Mouse (Mus musculus) CH12.LX (cell line): ENCODE measurements around the gene Bcl6b. TPM values are rescaled to one million over a fixed set of nuclear protein-coding genes. Genes with fewer than 3 reads are reported as not detected.
A peak's percentile ranks its signal among the peaks of the same experiment; 100 is the strongest.

ENCODE experiments used
- DNase-seq: peaks from one replicate; pipeline ENCODE4 v3.0.0-alpha.2; 2013; ENCODE audit errors: extremely low read depth
- H3K27ac ChIP-seq: 2 replicates; pipeline ENCODE4 v1.5.1; 2012; ENCODE audit warnings: low read depth, mild to moderate bottlenecking, control low read depth, moderate library complexity; ENCODE audit not compliant: insufficient read depth
- H3K27me3 ChIP-seq: replicated peaks from 2 replicates; pipeline ENCODE3; 2012; ENCODE audit warnings: inconsistent platforms
- H3K36me3 ChIP-seq, 2 experiments: replicated peaks in 1 of 2; 2 replicates each; pipeline versions ENCODE3 to v1.6.1; 2012; ENCODE audit warnings: inconsistent platforms in 1 of 2, low read length in 1 of 2, mild to moderate bottlenecking in 1 of 2, mixed read lengths in 1 of 2, moderate library complexity in 1 of 2; ENCODE audit not compliant: control insufficient read depth in 1 of 2, insufficient read depth in 1 of 2
- H3K4me1 ChIP-seq, 2 experiments: 2 replicates each; pipeline ENCODE4 v1.6.1; 2012; ENCODE audit warnings: inconsistent platforms in 1 of 2, moderate library complexity in 1 of 2; ENCODE audit not compliant: insufficient read depth in 2 of 2, control insufficient read depth in 1 of 2
- H3K4me2 ChIP-seq: 2 replicates; pipeline ENCODE4 v1.6.1; 2012; ENCODE audit warnings: low read depth, mild to moderate bottlenecking, control low read depth; ENCODE audit not compliant: poor library complexity, insufficient read depth, severe bottlenecking
- H3K4me3 ChIP-seq, 3 experiments: fragments of 150-350 bp in 1 of 3; sonication (generic) in 1 of 3; replicated peaks in 1 of 3; 2 replicates each; pipeline versions ENCODE3 to v1.5.1; 2011 to 2012; ENCODE audit warnings: low read depth in 2 of 3, low read length in 2 of 3, mild to moderate bottlenecking in 2 of 3, moderate library complexity in 2 of 3, control low read depth in 1 of 3, improper control_type of control experiment in 1 of 3, inconsistent platforms in 1 of 3, mixed read lengths in 1 of 3; ENCODE audit not compliant: poor library complexity in 1 of 3
- H3K79me2 ChIP-seq: replicated peaks from 2 replicates; pipeline ENCODE4 v1.6.1; 2012; ENCODE audit warnings: mild to moderate bottlenecking, moderate library complexity; ENCODE audit not compliant: control insufficient read depth, poor library complexity, insufficient read depth, severe bottlenecking; ENCODE audit errors: extremely low read depth
- H3K9ac ChIP-seq: 2 replicates; pipeline ENCODE4 v1.6.1; 2012; ENCODE audit warnings: low read depth, mild to moderate bottlenecking, control low read depth, moderate library complexity; ENCODE audit not compliant: insufficient read depth
- H3K9me3 ChIP-seq: replicated peaks from 2 replicates; pipeline ENCODE3; 2012; ENCODE audit warnings: low read length, inconsistent platforms, mixed read lengths
- CHD2 ChIP-seq: IDR thresholded peaks from 2 replicates; pipeline ENCODE4 v1.6.1; 2011; ENCODE audit warnings: low read length, improper control_type of control experiment
- ELF1 ChIP-seq: IDR thresholded peaks from 2 replicates; pipeline ENCODE4 v1.6.1; 2014; ENCODE audit warnings: low read depth, mild to moderate bottlenecking, inconsistent platforms, low read length, improper control_type of control experiment
- EP300 ChIP-seq: IDR thresholded peaks from 2 replicates; pipeline ENCODE4 v1.6.1; 2011; ENCODE audit warnings: low read length, improper control_type of control experiment
- IRF4 ChIP-seq: IDR thresholded peaks from 2 replicates; pipeline ENCODE4 v1.6.1; 2014; ENCODE audit warnings: low read depth, mild to moderate bottlenecking, inconsistent platforms, low read length, improper control_type of control experiment
- KAT2A ChIP-seq: IDR thresholded peaks from 2 replicates; pipeline ENCODE4 v1.6.1; 2012; ENCODE audit warnings: low read length, improper control_type of control experiment, inconsistent platforms; ENCODE audit not compliant: insufficient replicate concordance
- MAFK ChIP-seq: IDR thresholded peaks from 2 replicates; pipeline ENCODE4 v1.6.1; 2011; ENCODE audit warnings: low read length, improper control_type of control experiment; ENCODE audit not compliant: insufficient replicate concordance
- MAX ChIP-seq: IDR thresholded peaks from 2 replicates; pipeline ENCODE4 v1.6.1; 2011; ENCODE audit warnings: low read length, improper control_type of control experiment
- MAZ ChIP-seq: IDR thresholded peaks from 2 replicates; pipeline ENCODE4 v1.6.1; 2012; ENCODE audit warnings: low read depth, mild to moderate bottlenecking, inconsistent platforms, low read length, improper control_type of control experiment, moderate library complexity
- MXI1 ChIP-seq: IDR thresholded peaks from 2 replicates; pipeline ENCODE4 v1.6.1; 2011; ENCODE audit warnings: mild to moderate bottlenecking, low read depth, low read length, improper control_type of control experiment
- MYC ChIP-seq: IDR thresholded peaks from 2 replicates; pipeline ENCODE4 v1.6.1; 2011; ENCODE audit warnings: low read depth, mild to moderate bottlenecking, improper control_type of control experiment, low read length
- NELFE ChIP-seq: IDR thresholded peaks from 2 replicates; pipeline ENCODE4 v1.6.1; 2011; ENCODE audit warnings: low read depth, low read length, improper control_type of control experiment
- NRF1 ChIP-seq: IDR thresholded peaks from 2 replicates; pipeline ENCODE4 v1.6.1; 2014; ENCODE audit warnings: low read depth, mild to moderate bottlenecking, inconsistent platforms, low read length, improper control_type of control experiment, moderate library complexity
- PAX5 ChIP-seq: IDR thresholded peaks from 2 replicates; pipeline ENCODE4 v1.6.1; 2012; ENCODE audit warnings: low read length, inconsistent platforms, mixed read lengths
- POLR2AphosphoS2 ChIP-seq: IDR thresholded peaks from 2 replicates; pipeline ENCODE4 v1.6.1; 2011; ENCODE audit warnings: low read depth, low read length, improper control_type of control experiment
- RAD21 ChIP-seq: IDR thresholded peaks from 2 replicates; pipeline ENCODE4 v1.6.1; 2011; ENCODE audit warnings: low read depth, mild to moderate bottlenecking, low read length, improper control_type of control experiment, moderate library complexity
- RCOR1 ChIP-seq: conservative IDR thresholded peaks from 2 replicates; pipeline ENCODE4 v1.6.1; 2012; ENCODE audit warnings: low read depth, mild to moderate bottlenecking, inconsistent platforms, low read length, improper control_type of control experiment
- SIN3A ChIP-seq: IDR thresholded peaks from 2 replicates; pipeline ENCODE4 v1.6.1; 2012; ENCODE audit warnings: low read length, improper control_type of control experiment, inconsistent platforms
- SMC3 ChIP-seq: IDR thresholded peaks from 2 replicates; pipeline ENCODE4 v1.6.1; 2011; ENCODE audit warnings: low read depth, low read length, improper control_type of control experiment
- TCF12 ChIP-seq: IDR thresholded peaks from 2 replicates; pipeline ENCODE4 v1.6.1; 2014; ENCODE audit warnings: low read depth, mild to moderate bottlenecking, inconsistent platforms, low read length, improper control_type of control experiment
- USF1 ChIP-seq: IDR thresholded peaks from 2 replicates; pipeline ENCODE4 v1.6.1; 2014; ENCODE audit warnings: low read depth, mild to moderate bottlenecking, inconsistent platforms, low read length, improper control_type of control experiment
- ZC3H11A ChIP-seq: IDR thresholded peaks from 2 replicates; pipeline ENCODE4 v1.6.1; 2012; ENCODE audit warnings: low read depth, mild to moderate bottlenecking, inconsistent platforms, low read length, improper control_type of control experiment
- ZKSCAN1 ChIP-seq: IDR thresholded peaks from 2 replicates; pipeline ENCODE4 v1.6.1; 2012; ENCODE audit warnings: low read depth, inconsistent platforms, low read length, improper control_type of control experiment, borderline replicate concordance
- ZNF384 ChIP-seq: IDR thresholded peaks from 2 replicates; pipeline ENCODE4 v1.6.1; 2012; ENCODE audit warnings: low read depth, low read length, improper control_type of control experiment, inconsistent platforms
- dilution Hi-C: fragments of 300-500 bp; cut with MboI; formaldehyde crosslinking; loops from 2 replicates; pipeline ENCODE4 v1.14.3; 2020; ENCODE audit warnings: low sequenced_read_pairs; ENCODE audit not compliant: extremely low pct_unique_long_range_greater_than_20kb, extremely low pct_ligation_motif_present
- in situ Hi-C: fragments of 300-500 bp; cut with MboI; formaldehyde crosslinking; loops from 3 replicates; pipeline ENCODE4 v1.14.3; 2019; ENCODE audit warnings: low sequenced_read_pairs, low pct_ligation_motif_present, low pct_unique_long_range_greater_than_20kb, mixed read lengths
- polyA plus RNA-seq: library from polyadenylated mRNA; unstranded; fragments of >175 nt; gene quantifications from 2 replicates; pipeline ENCODE4 v1.2.1, GENCODE M21; 2012; ENCODE audit warnings: low read depth; ENCODE audit not compliant: insufficient read length
- total RNA-seq, 2 experiments: library from RNA; depleted of rRNA; stranded (reverse); fragments of 300-350 nt in 1 of 2; fragments of >200 nt in 1 of 2; gene quantifications; 2 replicates each; pipeline ENCODE4 v1.2.3; 2012 to 2014

Bcl6b gene
- total and polyA plus RNA-seq, 3 experiments = 0.54 to 1.7 (median 0.71) TPM

DNA sequence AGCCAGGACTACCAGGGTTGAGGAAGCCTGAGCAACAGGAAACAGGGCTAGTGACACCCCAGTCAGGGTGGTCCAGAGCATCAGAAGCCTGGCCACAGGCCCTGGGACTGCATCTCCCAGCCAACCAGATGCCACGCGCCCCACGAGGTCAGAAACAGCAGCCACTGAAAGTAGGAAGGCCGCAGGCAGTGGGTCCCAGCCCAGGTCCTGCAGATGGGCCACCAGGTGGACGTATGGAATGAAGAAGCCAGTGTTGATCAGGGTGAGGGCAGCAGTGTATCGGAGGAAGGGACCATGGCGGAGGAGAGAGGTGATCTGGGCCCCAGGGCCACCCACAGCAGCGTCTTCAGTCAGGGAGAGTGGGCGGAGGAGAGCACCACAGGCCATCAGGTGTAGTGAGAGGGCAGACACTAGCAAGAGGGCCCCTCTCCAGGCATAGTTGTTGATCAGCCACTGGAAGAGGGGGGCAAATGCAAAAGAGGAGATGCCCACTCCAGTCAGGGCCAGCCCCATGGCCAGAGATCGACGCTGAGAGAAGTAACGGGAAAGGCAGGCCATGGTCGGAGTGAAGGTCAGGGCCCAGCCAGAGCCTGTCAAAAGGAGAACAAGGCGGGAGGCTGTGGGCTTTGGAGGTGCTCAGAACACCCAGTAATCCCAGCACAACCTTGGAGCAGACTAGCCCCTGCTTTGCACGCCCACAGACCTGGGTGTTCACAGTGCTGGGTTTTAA lies 10.7 kb downstream of the Bcl6b start:
- Histone ChIP-seq H3K9ac (no peak overlapping the region), H3K4me2 (no peak overlapping the region), H3K4me3 (peak overlapping the region in 1 of 3 experiments; percentile 10), H3K27ac (no peak overlapping the region), H3K4me1 (peaks cover 15 to 30% of the 10 kb centered on the region in 2 experiments; a peak in 3 of 4 replicates), H3K36me3 (peaks cover 5 to 56% of the 10 kb centered on the region in 2 experiments), H3K9me3 (no peaks in the 10 kb centered on the region), H3K79me2 (no peaks in the 10 kb centered on the region), H3K27me3 (no peaks in the 10 kb centered on the region)
- TF ChIP-seq NELFE (no peak), ELF1 (no peak), MYC (no peak), CHD2 (no peak), MXI1 (no peak)
- no peak for DNase-seq
- dilution Hi-C loops = no loop called here
- in situ Hi-C loops = no loop called here

DNA sequence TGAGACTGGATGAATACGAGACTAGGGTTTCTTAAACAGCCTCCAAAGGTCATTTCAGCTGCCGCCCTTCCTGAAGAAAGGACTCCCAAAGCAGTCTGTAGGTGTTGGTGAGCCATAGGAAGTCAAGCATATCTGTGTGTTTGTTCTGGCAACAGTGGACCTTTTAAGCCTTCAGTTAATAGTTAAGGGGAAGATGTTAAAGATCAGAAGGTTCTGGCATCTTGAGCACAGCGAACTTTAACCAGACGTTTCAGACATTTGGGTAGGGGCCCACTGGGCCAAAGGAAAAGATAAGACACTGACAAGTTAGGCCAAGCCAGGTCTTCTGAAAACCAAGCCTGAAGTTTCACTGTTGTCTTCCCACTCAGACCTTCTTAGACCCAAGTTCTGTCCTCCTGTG lies 11.6 kb downstream of the Bcl6b start:
- H3K4me2 ChIP-seq = no peak overlapping the region
- H3K9me3 ChIP-seq = no peaks in the 10 kb centered on the region
- in situ Hi-C loops = no loop called here
- TF ChIP-seq CHD2 (no peak), SMC3 (no peak), PAX5 (no peak), TCF12 (no peak), EP300 (no peak), MAZ (no peak), POLR2AphosphoS2 (no peak), MAFK (no peak), RAD21 (no peak), KAT2A (no peak), ZKSCAN1 (no peak), ZC3H11A (no peak), RCOR1 (no peak), NRF1 (no peak), ZNF384 (no peak), SIN3A (no peak), USF1 (no peak), MAX (no peak), MYC (no peak), IRF4 (no peak)
- no peak overlapping the region for H3K4me3 ChIP-seq
- peaks cover 5 to 49% of the 10 kb centered on the region in 2 experiments for H3K36me3 ChIP-seq
- H3K27ac ChIP-seq = no peak overlapping the region
- DNase-seq = no peak
- no peaks in the 10 kb centered on the region for H3K27me3 ChIP-seq
- dilution Hi-C loops = no loop called here
- H3K4me1 ChIP-seq = peaks cover 15 to 30% of the 10 kb centered on the region in 2 experiments; a peak in 3 of 4 replicates
- no peak overlapping the region for H3K9ac ChIP-seq
- no peaks in the 10 kb centered on the region for H3K79me2 ChIP-seq
